Mouse (Mus musculus) bone marrow macrophage, adult 2 months (primary cell): ENCODE measurements at regions not wholly inside any gene's neighbourhood (a gene's known extent, or its start where the extent isn't known, plus 50 kb on each side); places are given as distances from the start of the nearest gene placed in this dataset.

ENCODE experiments used
- CTCF ChIP-seq: IDR thresholded peaks from 2 replicates; pipeline ENCODE4 v1.5.1; 2012; ENCODE audit warnings: low read depth, mild to moderate bottlenecking, low read length, moderate library complexity
- POLR2A ChIP-seq: IDR thresholded peaks from 2 replicates; pipeline ENCODE4 v1.6.1; 2012; ENCODE audit warnings: mild to moderate bottlenecking, low read depth, low read length, borderline replicate concordance

- no peak for TF ChIP-seq CTCF
- TF ChIP-seq POLR2A: no peak
Observed at GRCm38 (mm10) chr4:56506786-56507185, 233.1 kb upstream of the Gm26657 start.
